Mouse (Mus musculus) urinary bladder, postnatal 4 days (tissue): Measurements from ENCODE around the gene Lsamp.

Source experiments
- DNase-seq, 2 experiments: peaks; one replicate each; pipeline ENCODE4 v3.0.0; 2021 to 2022; ENCODE audit warnings: low spot score in 2 of 2

Gene Lsamp

DNA sequence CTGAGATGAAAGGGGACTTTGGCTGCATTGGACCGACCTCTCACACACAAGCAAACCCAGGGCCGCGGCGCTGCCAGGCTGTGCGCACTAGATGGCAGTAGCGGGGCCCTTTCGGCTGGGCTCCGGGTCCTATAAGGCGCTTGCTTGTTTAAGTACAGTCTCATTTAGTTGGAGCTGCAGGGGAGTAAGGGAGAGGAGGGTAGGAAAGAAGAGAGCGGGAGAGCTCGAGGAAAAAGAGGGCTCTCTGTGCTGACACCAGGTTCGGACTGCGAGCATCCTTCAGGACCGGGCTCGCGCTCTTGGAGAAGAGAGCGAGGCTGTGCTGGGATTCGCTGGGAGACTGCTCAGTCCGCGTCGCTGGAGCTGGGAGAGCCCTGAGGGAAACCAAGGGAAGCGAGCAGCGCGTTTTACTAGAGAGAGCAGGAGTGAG lies at the start of gene Lsamp:
Lsamp (plus strand) TSS at position 157 of the 430 bp plus-strand sequence.
- DNase-seq = peak; percentile 28 to 69

DNA sequence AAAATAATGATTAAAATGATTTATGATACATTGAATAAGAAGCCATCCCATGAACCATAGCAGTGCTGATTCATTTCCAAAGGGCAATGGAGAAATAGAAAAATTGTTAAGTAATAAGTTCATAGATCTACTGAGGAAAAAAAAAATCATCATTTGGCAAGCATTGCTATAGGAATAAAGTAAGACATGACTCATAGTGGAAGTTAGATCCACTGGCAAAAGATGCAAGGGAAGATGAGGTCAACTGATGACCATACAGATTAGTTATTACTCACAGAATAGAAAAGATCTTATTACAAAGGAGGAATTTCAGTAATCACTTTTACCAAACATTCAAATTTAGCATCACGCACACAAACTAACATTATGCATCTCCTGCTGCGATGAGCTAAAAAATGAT lies 26.5 kb upstream of the Lsamp start:
- DNase-seq = no peak

GRCm38 (mm10) chr16:39972712-39973111 lies 11.4 kb upstream of the Lsamp start:
- no peak for DNase-seq

DNA sequence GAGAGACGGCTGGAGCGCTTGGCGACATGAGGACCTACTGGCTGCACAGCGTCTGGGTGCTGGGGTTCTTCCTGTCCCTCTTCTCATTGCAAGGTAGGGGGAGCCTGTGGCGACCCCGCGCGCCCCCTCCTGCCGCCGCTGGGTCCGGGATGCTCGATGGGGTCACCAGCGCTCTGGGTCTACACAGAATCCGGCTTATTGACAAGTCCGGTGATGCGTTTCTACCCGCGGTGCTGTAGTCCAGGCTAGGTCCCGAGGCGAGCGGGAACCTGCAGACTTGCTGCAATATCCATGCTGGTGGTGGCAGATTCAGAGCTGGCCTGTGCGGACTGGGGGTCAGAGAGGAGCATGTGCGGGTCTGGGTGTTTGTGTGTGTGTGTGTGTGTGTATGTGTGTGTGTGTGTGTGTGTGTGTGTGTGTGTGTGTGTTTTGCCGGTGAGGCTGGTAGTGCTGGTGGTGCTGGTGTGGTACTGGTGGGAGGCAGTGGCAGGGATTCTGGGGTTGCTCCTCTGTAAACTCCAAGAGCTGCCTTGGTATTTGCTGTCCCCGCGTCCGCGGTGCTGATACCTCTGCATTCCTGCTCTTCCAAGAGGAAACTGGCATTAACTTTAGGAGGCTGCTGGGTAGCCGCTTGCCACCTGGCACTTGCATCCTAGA lies 602 bp downstream of the Lsamp start:
- no peak for DNase-seq

GRCm38 (mm10) chr16:39988466-39988865 lies 4.3 kb downstream of the Lsamp start:
- DNase-seq = no peak

DNA sequence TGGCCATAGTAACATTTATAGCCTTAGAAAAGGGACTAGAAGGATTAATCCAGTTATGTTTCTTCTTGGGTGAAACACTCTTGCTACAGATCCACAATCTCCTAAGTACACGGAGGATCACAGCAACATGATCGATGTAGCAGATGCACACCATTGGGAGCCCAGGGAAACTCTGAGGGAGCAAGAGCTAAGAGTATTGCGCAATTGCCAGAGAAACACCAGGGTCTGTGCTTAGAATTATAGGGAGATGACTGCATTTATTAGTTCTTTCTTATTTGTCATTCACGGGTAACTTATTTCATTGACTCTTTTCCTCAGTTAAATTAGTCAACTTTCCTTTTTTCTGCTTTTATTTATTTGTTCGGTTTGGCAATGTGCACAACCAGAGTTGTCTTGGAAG lies 10.7 kb downstream of the Lsamp start:
- DNase-seq = no peak

- DNase-seq = no peak
Observed at GRCm38 (mm10) chr16:40008800-40009199, 24.6 kb downstream of the Lsamp start.

DNA sequence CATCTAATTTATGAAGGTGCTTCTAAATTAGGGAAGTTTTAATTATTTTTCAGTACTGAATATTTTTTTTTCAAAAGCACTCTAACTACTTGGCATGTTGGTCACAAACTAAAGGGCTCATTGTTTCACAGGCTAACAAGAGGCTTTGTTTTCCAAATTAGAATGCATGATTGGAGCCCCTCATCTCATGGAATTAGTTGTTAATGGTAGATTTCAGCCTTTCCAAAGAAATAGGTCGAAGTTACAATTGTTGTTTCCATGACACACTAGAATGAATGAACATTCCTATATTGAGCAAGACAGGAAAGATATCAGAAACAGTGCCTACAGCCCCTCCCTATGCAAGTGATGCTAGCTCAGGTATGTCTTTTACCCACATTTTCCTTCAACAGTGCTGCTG lies 26.9 kb downstream of the Lsamp start:
- DNase-seq = no peak

GRCm38 (mm10) chr16:40022611-40023010 lies 38.5 kb downstream of the Lsamp start:
- DNase-seq = no peak

DNA sequence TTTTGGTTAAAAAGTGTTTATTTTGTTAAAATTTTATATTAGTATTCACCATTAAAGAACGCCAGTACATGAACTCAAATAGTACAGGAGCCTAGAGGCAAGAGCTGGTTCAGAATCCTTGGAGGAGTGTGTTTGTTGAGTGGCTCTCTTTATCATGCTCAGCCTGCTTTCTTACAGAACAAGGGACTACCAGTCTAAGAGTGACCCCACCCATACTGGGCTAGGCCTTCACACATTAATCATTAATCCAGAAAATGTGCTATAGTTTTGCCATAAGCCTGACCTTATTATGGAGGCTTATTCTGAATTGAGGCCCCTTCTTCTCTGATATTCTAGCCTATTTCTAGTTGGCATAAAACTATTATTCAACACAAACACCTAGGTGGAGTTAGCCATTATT lies 52.6 kb downstream of the Lsamp start:
- DNase-seq = no peak

DNA sequence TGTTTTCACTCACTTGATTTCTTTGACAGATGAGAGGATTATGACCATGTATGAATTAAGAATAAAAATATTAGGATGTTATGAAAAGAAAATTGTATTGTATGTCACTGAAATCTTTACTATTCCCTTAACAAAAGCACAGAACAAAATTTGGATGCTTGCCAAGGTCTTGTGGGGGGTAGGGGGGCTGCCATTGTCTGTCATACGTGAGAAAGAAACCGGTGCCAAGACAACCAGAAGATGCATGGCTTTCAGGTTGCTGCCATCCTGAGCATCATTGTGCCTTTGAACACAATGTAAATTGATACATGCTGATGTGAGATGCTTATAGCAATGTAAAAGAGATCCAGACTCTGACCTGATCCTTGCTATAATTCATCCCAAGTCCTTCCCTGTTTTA lies 75.4 kb downstream of the Lsamp start:
- DNase-seq = no peak

DNA sequence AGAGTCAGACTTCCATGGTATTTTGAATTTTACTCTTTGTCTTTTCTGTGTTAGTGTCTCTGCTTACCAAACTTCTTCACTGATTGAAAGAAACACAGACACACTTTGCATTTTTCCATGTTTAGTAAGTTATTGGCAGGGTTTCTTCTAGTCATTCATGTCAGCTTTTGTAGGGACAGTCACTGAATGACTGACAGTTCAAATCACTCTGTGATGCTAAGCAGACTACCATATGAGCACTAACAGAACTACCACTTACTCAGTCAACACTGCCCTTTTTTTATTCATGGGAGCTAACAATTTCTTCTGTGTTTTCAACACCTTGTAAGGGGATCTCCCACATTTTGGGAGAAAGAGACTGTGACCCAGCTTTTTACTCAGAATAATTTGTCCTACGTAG lies 75.8 kb downstream of the Lsamp start:
- no peak for DNase-seq

DNA sequence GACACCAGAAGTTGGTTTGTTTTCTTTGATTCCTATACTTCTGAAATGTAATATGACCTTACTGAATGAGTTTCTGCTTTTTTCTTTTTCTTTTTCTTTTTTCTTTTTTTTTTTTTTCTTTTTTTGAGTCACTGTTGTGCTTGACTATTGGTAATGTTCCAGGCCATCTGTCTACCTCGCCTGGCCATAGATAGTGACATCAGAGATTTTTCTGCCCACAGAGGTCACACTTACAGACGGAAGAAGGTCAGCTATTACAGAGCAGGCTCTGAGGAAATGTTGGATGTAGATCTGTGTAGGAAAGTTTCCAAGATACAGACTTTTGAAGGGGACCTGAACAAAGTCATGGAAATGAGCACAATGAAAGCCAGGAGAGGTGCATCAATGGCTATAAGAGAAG lies 76.3 kb downstream of the Lsamp start:
- DNase-seq = no peak

DNA sequence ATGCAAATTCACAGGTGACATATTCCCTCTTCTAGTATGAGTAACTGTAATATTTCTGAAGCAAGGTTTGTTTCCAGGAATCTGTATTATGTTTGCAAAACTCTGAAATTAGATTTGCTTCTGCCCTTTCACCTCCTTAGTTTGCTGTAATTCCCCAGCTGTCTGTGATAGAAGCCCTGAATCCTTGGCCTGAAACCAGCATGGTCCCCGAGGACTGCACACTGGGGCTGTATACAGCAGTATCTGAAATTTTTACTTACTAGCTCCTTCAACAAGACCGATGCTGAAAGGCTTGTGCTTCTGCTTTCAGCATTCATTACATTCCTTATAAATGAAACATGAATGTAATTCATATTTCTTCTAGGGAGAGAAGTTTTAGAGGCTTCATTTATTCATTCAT lies 91.4 kb downstream of the Lsamp start:
- no peak for DNase-seq

DNA sequence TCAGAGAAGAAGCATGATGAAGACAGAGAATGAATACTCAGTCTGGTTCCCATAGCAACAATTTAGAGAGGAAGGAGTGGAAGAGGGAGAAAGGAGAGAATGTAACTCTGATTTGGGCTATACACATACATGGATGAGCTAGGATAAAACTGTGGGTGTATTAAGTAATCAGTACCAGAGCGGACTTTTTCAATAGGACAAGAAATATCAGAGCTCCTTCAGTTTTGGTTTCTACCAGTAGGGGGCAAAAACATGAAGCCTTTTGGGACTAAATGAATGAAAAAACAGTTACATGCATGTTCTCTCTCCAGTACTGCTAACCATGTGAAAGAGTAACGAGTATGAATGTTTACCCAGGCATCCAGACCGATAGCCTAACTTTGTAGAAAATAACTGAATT lies 96.1 kb downstream of the Lsamp start:
- no peak for DNase-seq

DNA sequence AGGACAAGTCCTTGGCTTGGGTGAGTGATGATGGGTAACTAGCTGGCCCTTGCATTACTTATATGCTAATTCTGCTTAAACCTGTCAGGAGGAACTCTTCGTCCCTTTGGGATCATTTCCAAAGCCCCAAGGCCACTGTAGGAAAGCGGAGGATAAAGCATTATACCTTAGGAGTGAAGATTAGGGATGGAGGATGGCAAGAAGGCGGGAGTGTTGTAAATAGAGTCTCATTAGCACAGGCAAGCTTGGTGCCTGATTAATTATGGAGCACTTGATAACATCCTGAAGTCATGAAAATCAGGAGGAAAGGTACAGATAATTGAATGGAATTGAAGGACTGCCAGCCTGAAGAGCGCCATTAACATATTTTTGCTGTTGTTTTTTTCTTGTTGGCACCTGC lies 120.2 kb downstream of the Lsamp start:
- no peak for DNase-seq

DNA sequence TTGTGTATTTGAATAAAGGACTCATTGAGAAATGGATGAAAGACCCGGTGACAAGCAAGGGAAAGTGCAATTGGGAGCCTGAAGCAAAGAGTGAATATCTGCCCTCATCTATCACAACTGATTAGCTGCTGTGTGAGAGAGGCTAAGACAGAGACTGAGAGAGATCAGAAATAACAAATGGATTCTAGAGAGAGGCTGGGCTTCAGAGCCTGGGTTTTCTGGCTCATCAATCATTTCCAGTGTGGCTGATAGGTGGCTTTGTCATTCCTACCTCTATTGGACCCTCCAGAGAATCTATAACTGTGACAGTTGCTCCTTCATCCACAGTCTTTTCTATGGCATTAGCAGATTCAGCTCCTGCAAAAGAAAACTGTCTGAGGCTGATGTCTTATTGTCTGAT lies 198.8 kb downstream of the Lsamp start:
- DNase-seq = no peak

- no peak for DNase-seq
Observed at GRCm38 (mm10) chr16:40187987-40188590, 203.9 kb downstream of the Lsamp start.

DNA sequence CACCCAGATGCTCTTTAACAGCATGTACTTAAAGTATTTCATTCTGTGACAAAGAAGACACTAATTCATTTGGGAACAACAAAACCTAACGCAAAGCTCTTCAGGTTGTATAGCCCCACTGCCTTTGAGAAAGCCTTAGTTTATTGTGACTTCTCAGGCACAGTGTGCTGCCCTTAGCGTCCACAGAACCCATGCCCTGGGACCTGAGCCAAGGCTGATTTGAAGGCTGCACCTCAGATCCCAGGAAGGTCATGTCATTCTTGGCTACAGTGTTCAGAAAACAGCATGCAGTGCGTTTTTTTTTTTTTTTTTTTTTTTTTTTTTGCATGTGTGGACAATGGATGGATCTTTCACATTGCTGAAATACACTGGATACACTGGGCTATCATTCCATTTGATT lies 210.2 kb downstream of the Lsamp start:
- DNase-seq = no peak

GRCm38 (mm10) chr16:40194839-40195238 lies 210.7 kb downstream of the Lsamp start:
- no peak for DNase-seq

DNA sequence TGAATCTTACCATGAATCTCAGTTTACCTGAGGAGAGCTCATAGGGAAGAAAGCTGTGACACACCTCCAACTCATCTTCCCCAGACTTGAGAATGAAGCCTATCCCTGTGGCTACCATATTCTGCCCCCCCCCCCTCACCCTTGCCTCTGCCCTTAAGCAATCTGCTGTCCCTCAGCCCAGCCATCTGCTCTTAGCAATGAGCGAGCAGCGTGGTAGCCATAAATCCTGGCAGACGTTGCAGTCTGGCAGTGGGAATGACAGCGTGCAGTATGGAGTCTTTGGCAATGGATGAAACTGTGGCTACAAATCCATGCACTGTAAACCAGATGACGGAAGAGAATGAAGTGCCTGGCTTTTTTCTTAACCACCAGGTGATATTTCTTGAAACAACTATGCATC lies 244.5 kb downstream of the Lsamp start:
- no peak for DNase-seq

- DNase-seq = no peak
Observed at GRCm38 (mm10) chr16:40233066-40233465, 248.9 kb downstream of the Lsamp start.

DNA sequence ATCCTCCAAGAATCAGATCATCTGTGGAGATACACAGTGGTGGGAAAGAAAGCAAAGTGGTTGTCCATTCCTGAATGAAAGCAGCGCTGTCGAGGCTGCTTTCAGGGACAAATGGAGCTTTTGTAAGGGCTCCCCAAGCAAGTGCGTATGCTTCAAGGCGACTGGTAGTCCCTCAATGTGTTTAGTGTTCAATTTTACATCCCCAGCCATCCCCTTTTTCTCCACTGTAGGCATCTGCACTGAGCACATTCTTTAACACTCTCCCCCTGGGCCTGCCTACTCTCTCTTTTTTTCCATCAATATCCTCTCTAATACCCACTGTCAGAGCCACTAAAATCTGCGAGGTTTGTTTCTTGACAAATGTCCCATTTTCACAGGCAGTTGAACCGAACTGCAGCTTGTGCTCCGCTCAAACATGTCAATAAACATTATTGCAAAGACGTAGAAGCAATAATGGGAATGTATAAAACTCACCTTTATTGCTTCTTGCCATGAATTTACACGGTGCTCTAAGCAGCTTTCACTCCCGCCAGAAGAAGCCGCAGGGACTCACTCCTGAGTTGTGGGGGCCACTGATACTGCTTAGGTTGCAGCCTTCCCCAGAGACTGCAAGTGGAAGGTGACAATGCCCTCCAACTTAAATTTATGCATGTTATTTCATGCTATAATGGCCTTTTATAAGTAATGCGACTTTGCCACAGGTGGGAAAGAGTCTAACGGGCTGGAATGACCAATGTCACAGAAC lies 250.2 kb downstream of the Lsamp start:
- no peak for DNase-seq
